Mouse (Mus musculus) lung, postnatal 10 days (tissue): Measurements from ENCODE around the gene Nop10.
"Not testable (repeated sequence)": the region's sequence is repeated elsewhere in the genome, so short reads cannot be mapped to it uniquely, and the experiment has no call there.

Experiments
- DNase-seq: peaks from one replicate; pipeline ENCODE4 v3.0.0; 2021

Nop10 gene

DNA sequence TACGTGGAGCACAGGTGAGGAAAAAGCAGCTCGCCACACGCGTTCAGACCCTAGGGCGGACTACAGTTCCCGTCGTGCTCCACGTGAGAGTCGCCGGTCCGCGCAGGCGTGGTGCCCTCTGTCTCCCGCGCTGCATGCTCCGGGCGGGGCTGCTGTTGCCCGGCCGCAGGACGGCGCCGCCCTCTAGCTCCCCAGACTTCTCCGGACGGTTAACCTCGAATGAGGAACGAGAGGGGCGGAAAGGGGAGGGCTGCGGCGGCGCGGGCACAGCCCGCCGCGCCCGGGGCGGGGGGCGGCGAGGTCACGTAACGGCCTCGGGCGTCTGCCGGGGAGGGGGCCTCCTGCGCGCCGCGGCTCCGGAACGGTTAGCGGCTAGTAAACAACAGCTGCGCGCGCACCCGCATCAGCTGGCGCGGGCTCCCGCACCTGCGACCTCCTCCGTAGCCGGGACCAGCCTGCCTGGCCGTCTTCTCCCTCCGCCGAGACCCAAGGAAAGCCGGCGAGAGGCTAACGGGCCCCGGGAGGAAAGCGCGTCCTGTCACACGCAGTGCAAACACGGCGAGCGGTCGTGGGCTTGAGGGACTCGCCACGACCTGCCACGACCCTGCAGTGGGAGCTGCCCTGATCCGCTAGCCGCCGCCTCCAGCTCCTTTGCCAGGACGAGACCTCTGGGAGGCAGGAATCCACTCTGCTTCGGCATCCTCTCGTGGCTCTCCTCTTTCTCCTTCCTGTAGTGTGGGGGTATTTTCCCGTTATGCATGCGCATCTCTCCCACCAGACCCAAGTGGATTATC, 3.9 kb downstream of the Nop10 start, which contains the start of gene Slc12a6:
Gene Slc12a6 (plus strand): TSS at position 378 of the 794 bp plus-strand sequence.
- DNase-seq = peak; percentile 95

DNA sequence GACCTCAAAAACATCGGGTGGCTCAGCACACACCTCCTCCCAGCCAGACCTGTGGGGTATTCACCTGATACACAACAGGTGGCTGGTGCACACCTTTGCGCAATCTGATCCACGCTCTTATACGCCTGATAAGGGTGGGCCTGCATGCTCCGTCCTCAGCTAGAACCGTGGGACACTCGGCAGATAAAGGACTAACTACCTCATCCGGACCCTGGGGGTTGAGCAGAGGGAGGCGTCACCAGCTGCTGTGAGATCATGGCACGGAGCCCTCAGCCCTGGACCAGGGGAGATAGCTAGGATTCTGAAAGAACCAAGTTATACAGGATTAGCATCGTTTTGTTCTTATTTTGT, 4.5 kb downstream of the Nop10 start, which contains the start of gene Gm21985:
Gene Gm21985 (plus strand): TSS at position 73 of the 351 bp plus-strand sequence.
- peak; percentile 73 for DNase-seq

DNA sequence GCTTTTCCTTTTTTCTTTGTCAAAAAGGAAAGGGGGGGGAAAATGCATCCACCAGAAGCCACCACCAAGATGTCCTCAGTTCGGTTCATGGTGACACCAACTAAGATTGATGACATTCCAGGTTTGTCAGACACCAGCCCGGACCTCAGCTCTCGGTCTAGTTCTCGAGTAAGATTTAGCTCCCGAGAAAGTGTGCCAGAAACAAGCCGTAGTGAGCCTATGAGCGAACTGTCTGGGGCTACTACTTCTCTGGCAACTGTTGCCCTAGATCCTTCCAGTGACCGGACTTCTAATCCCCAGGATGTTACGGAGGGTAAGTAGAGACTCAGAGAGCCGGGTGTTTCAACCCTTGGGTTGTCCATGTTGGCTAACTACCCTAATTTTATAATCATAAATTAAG, 5.1 kb downstream of the Nop10 start:
- no peak for DNase-seq

DNA sequence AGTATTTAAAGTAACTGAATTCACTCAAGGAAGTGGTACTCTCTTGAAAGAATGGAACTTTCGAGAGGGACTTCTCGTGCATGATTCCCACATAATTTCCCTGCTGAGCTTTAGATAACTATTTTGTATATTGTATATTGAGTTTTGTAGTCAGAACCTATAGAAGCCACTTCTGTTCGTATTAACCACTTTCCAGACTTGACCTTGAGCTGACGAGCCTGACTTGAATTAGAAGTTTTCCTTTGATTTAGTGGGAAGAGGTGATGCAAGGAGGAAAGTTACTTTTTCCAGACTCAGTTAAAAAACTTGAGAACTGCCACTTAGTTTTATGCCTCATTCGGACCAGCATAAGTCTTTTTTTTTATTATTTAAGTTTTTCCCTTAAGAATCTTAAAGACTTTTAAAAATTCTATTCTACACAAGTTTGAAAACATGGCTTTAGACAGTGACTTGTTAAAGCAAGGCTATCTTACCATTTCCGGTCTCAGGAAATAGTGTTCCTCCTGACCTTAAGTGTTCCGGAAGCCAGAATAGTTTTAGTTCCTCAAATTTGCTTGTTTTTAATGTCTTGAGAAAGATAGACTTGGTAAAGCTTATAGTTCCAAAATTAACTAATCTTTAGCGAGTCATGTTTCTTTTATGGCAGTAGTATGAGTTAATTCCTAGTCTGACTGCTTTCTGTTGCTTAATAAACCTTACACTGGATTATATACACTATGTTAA, 6.0 kb downstream of the Nop10 start:
- DNase-seq = no peak

DNA sequence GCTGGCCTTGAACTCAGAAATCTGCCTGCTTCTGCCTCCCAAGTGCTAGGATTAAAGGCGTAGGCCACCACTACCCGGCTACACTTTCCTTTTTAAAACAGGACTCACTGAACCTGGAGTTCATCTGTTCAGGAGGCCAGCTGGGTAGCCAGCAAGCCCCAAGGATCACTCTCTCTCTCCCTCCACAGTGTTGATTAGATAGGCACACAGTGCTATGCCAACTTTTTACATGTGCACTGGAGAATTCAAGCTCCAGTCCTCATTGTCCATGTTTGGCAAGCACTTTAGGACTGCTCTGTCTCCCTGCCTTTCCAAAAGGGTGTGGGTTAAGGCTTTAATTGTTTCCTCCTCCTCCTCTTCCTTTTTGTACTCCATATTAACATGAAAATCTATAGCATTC, 8.3 kb downstream of the Nop10 start:
- DNase-seq = no peak

DNA sequence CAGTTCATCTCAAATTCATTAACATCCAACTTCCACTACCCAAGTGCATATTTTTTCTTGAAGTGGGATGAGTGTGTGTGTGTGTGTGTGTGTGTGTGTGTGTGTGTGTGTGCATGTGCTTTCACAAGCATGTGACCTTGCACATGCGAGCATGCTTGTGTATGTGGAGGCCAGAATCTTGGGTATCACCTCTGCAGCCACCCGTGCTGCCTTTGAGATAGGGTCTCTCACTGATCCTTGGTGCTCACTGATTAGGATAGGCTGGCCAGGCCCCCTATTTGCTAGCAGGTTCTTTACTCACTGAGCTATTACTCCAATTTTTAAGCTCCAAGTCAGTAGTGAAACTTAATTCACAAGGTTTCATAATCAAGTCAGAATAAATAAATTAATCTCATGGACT, 11.2 kb downstream of the Nop10 start:
- no peak for DNase-seq

DNA sequence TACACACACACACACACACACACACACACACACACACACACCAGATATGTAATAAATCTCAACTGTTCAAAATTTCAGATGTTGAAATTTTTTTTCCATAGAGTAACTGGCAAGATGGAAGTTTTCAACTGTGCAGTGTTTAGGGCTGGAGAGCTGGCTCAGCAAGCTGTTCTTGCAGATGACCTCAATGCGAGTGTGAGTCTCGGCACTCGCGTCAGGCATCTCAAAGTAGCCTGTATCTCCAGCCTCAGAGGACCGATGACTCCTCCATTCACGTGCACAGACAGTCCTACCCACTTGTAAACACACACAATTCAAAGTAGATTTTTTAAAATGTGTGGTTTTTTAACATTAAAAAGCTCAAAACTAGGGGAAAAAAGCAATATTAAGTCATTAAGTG, 11.7 kb downstream of the Nop10 start:
- no peak for DNase-seq

DNA sequence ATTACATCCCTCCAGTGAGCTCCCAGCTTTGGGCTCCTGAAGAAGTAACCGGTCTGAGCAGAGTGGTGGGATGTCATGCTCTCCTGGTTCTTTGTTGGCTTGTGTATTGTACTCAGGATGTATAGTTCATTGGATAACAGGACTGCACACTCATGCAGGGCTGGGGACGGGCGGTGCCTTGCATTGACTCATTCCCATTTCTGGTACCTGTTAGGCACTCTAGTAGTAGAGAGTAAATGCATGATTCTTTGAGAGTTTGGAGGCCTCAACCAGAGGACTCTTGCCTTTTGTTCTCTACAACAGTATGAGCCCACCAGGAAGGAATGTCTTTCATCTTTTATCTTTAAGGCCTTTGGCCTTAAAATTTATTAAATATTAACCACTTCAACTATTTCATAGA, 15.1 kb downstream of the Nop10 start:
- no peak for DNase-seq

DNA sequence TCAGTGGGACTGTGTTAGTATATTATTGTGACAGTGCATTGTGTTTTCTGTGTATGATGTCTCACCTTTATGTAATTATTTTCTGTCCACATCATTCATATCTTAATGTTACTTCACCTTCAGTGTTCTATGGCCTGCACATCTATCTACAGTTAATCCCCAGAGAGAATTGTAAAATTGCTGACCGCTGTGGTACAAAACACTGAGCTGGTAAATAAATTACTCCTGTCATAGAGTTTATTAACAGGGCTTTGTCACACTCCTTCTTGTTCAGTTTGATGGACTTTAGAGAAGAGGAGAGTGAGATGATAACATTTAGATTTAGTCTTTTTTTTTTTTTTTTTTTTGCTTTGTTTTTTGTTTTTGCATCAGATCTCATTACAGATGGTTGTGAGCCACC, 21.1 kb downstream of the Nop10 start:
- no peak for DNase-seq

DNA sequence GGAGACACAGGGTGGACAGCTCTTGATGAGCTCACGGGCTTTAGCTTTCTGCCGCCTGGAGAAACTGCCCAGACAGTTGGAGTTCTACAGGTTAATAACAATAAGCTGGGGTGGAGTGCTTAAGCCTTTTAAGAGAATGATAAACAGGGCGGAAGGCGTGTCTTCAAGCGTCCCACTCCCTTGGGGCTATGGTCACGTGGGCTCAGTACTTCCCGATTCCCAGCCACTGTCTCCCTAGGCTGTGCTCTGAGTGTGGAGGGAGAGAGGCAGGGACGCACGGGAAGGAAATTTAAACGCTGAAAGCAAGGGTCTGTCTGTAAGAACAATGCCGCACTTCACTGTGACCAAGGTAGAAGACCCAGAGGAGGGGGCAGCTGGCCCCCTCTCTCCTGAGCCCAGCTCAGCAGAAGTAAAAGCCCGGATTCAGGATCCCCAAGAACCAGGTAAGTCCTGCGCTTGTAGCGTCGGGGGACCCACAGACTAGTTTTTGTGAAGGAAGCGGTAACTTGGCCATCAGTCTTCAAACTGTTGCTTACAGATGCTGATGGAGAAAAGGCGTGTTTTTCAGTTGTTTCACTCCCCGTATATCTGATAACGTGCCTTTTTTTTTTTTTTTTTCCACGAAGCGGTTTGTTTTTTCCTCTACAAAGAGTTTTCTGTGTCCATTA, 22.8 kb downstream of the Nop10 start:
- peak; percentile 79 for DNase-seq

DNA sequence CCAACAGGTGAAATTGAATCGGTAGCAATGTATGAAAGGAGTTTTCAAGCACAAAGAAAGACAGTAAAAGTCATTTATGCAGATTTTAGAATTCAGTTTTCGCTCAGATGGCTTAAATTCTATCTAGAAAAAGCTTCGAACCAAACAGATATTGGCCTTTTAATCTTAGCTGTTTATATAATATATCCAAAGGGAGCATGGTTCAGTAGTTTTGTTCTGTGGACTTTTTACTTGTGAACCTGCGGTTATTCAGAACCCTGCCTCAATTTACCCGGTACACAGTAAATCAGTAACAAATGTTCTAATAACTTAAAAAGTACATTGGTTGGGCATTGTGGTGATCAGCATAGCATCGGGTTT, 23.3 kb downstream of the Nop10 start:
- no peak for DNase-seq

DNA sequence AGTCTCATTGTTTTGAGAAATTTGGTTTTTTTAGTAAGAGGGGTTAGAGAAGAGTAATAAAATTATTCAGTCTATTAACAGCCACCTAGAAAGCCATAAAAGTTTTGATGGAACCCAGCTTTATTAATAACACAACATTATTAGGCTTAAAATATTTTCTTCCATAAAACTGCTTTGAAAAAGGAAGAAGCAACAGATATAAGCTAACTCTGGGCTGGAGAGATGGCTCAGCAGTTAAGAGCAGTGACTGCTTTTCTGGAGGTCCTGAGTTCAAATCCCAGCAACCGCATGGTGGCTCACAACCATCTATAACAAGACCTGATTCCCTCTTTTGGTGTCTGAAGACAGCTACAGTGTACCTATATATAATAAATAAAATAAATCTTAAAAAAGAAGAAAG, 24.3 kb downstream of the Nop10 start:
- not testable (repeated sequence) for DNase-seq

DNA sequence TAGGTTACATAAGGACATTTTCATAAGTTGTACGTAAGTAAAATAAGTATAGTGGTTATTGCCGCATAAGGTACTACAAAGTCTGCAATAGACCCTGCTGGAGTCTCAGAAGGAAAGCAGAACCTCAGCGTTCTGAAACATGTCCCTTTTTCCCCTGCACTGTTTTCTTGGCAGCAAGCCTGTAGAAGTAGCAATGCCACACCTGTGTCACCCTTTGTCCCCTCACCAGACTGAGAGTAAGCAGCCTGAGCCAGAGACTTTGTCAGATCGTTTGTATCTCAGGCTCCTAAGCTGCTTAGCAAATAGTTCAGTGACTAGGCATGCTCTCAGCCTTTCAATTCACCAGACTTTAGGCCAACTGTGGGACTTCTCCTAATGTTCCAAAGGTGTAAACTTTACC, 25.3 kb downstream of the Nop10 start:
- DNase-seq = no peak

DNA sequence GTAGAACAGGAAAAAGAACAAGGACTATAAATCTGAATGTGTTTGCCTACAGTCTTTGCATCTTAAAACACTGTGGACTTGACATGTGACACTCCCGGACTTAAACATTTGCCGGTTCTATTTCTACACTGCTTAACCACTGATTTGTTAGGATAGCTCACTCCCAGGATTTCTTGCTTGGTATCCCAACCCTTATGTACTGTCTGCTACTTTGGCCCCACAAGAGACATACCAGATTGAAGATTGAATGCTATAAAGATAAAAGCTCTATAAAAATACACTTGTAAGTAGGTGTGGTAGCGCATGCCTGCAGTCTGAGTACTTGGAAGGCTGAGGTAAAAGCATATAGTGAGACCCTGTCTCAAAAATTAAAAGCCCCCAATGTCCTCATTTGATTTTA, 27.8 kb downstream of the Nop10 start:
- no peak for DNase-seq

DNA sequence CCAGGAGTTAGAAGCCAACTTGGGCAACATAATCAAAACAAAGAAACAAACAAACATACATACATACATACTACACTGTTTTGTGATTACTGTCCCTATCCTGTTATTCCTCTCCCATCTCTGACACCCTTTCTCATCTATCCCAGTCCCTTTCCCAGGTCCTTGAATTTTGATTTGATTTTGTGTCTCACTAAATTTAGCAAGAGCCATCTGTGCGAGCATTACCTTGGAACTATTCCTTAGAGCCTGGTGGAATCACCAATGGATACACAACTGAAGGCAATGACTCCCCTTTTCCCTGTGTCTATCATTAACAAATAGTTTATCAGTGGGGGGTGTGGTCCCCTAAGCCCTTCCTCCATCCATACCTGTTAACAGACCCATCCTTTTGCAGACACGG, 31.1 kb downstream of the Nop10 start:
- no peak for DNase-seq

DNA sequence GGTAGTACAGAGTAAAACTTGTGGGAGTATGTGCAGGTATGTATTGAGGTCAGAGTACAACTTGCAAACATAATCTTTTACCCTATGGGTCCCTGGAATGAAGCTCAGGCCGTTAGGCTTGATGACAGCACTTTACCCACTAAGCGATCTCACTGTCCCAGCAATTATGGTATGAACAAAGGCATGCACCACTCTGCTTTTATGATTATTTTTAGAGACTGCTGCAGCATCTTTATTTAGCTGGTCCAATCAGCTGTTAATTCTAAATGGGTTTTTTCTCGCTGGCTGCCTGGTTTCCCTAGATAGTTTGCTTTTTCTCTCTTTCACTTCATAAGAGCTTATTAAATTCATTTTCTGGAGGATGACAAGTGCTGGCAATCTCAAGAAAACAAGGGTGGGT, 34.5 kb downstream of the Nop10 start:
- no peak for DNase-seq

DNA sequence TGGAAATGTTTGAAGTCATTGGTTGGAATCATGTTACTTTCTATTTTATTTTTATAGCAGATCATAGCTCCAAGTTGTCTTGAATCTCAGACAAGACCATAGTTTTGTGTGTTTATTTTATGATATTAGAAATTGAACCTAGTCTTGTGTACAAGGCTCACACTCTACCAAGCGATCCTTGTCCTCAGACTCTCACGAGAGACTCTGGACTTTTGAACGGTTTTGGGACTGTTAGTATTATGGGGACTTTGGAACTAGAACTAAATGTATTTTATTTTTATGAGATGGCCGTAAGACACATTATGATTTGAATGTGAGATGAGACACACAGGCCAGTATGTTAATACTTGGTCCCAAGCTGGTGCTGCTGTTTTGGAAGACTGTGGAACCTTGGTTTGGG, 36.5 kb downstream of the Nop10 start:
- no peak for DNase-seq

DNA sequence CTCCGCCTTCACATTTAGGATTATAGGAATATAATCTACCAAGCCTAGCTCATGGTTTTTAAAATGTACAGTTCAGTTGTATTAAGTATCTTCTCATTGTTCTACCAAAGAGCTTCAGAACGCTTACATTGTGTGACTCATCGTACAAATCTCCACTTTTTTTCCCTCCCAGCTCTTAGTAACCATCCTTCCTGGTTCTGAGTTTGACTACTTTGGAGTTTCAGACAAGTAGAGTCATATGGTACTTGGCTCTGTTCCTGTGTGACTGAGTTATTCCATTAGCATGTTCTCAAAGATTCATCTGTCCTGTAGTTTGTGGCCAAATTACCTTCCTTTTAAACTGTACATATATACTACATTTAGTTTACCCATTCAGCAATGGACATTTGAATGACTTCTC, 46.9 kb downstream of the Nop10 start:
- peak; percentile 3 for DNase-seq

DNA sequence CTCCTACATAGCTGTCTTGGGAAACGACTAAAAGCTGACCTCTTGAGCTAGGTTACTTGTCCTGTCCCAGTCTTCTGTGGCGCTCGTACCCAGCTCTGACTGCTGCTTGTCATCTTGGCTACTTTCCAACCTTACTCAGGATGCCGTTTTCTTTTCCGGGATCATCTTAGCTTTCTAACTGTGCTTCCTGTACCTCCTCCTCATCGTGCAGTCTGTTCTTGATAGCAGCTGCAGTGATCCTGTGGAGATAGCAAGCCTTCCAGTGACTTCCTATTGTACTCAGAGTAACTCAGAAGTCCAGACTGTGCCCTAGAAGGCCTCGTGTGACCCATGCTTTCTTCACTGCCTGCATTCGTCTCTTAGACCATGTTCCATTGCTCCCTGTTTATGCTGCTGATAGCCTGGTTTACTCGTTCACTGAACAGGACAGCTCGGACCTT, 47.5 kb downstream of the Nop10 start:
- DNase-seq = peak; percentile 22
